Mouse (Mus musculus) heart, postnatal 0 days (tissue): ENCODE results near the gene Rptor.

Source experiments
- CTCF ChIP-seq: IDR thresholded peaks from 2 replicates; pipeline ENCODE4 v1.5.1; 2016; ENCODE audit warnings: antibody characterized with exemption, control low read depth, low read depth
- EP300 ChIP-seq: IDR thresholded peaks from 2 replicates; pipeline ENCODE4 v1.6.1; 2016; ENCODE audit warnings: antibody characterized with exemption, low read depth

- TF ChIP-seq EP300, result no peak
- TF ChIP-seq CTCF, result no peak
These were observed 273.0 kb downstream of the Rptor start for GRCm38 (mm10) chr11:119875685-119876084.
